Mouse (Mus musculus) CD8-positive naive resting alpha-beta T cell, adult 2 months (primary cell): Measurements from ENCODE around the gene Dtd1.

Experiments used
- DNase-seq, 2 experiments: peaks; one replicate each; pipeline ENCODE4 v3.0.0; 2022; ENCODE audit warnings: low read depth in 2 of 2, low spot score in 2 of 2

Dtd1 gene

GRCm38 (mm10) chr2:144714596-144714995, 114.9 kb downstream of the Dtd1 start:
- DNase-seq: no peak

- DNase-seq: no peak
Observed at GRCm38 (mm10) chr2:144715211-144715768, 115.6 kb downstream of the Dtd1 start.

- no peak for DNase-seq
Observed at GRCm38 (mm10) chr2:144716248-144716647, 116.6 kb downstream of the Dtd1 start.

- no peak for DNase-seq
Observed at GRCm38 (mm10) chr2:144718273-144718672, 118.6 kb downstream of the Dtd1 start.

GRCm38 (mm10) chr2:144719294-144719693, 119.6 kb downstream of the Dtd1 start:
- DNase-seq: no peak

- no peak for DNase-seq
Observed at GRCm38 (mm10) chr2:144719718-144720117, 120.0 kb downstream of the Dtd1 start.

GRCm38 (mm10) chr2:144720407-144720959, 120.8 kb downstream of the Dtd1 start:
- no peak for DNase-seq

- DNase-seq: no peak
Observed at GRCm38 (mm10) chr2:144724679-144725078, 125.0 kb downstream of the Dtd1 start.

GRCm38 (mm10) chr2:144727136-144727535, 127.4 kb downstream of the Dtd1 start:
- no peak for DNase-seq

- DNase-seq: no peak
Observed at GRCm38 (mm10) chr2:144729776-144730175, 130.1 kb downstream of the Dtd1 start.

- DNase-seq: no peak
Observed at GRCm38 (mm10) chr2:144738161-144738560, 138.5 kb downstream of the Dtd1 start.

- no peak for DNase-seq
Observed at GRCm38 (mm10) chr2:144738576-144738975, 138.9 kb downstream of the Dtd1 start.

GRCm38 (mm10) chr2:144740577-144740997, 140.9 kb downstream of the Dtd1 start:
- DNase-seq: no peak

- DNase-seq: no peak
Observed at GRCm38 (mm10) chr2:144741973-144742372, 142.3 kb downstream of the Dtd1 start.

GRCm38 (mm10) chr2:144743316-144743715, 143.6 kb downstream of the Dtd1 start:
- no peak for DNase-seq

GRCm38 (mm10) chr2:144745266-144745665, 145.6 kb downstream of the Dtd1 start:
- DNase-seq: no peak

- DNase-seq: no peak
Observed at GRCm38 (mm10) chr2:144746046-144746783, 146.5 kb downstream of the Dtd1 start.

GRCm38 (mm10) chr2:144753604-144754003, 153.9 kb downstream of the Dtd1 start:
- DNase-seq: no peak

GRCm38 (mm10) chr2:144755016-144755415, 155.3 kb downstream of the Dtd1 start:
- DNase-seq: no peak

GRCm38 (mm10) chr2:144760666-144761065, 161.0 kb downstream of the Dtd1 start:
- DNase-seq: no peak

- no peak for DNase-seq
Observed at GRCm38 (mm10) chr2:144763706-144764105, 164.0 kb downstream of the Dtd1 start.

- no peak for DNase-seq
Observed at GRCm38 (mm10) chr2:144764116-144764788, 164.6 kb downstream of the Dtd1 start.
